Mouse (Mus musculus): ENCODE measurements at regions not wholly inside any gene's neighbourhood (a gene's known extent, or its start where the extent isn't known, plus 50 kb on each side); places are given as distances from the start of the nearest gene placed in this dataset.

GRCm38 (mm10) chr8:86164818-86165217, 324.1 kb downstream of the Phkb start:
- no peak for TF ChIP-seq CTCF (conservative IDR thresholded peaks at IDR 0.05; ENCODE audit: low read length)
- no peak for TF ChIP-seq NANOG (IDR thresholded peaks at IDR 0.05; ENCODE audit: borderline replicate concordance, low read length)
- no peak for TF ChIP-seq POU5F1 (IDR thresholded peaks at IDR 0.05; ENCODE audit: borderline replicate concordance, low read length)
- Histone ChIP-seq H3K36me3 (ENCODE audit: insufficient read depth, low read length) (no peaks in the 10 kb centered on the region), H3K4me1 (replicated peaks; ENCODE audit: low read depth, low read length) (no peaks in the 10 kb centered on the region), H3K4me3 (replicated peaks; ENCODE audit: low read length) (no peak overlapping the region), H3K27me3 (ENCODE audit: insufficient read depth, low read length) (no peaks in the 10 kb centered on the region), H3K9me3 (ENCODE audit: low read length) (no peaks in the 10 kb centered on the region)

GRCm38 (mm10) chr8:86159074-86159783, 318.5 kb downstream of the Phkb start:
- no peak overlapping the region for H3K4me3 ChIP-seq (replicated peaks; ENCODE audit: low read length)
- no peaks in the 10 kb centered on the region for H3K36me3 ChIP-seq (ENCODE audit: insufficient read depth, low read length)
- H3K4me1 ChIP-seq (replicated peaks; ENCODE audit: low read depth, low read length) = no peaks in the 10 kb centered on the region
- TF ChIP-seq NANOG (IDR thresholded peaks at IDR 0.05; ENCODE audit: borderline replicate concordance, low read length) (no peak), POU5F1 (IDR thresholded peaks at IDR 0.05; ENCODE audit: borderline replicate concordance, low read length) (no peak), CTCF (conservative IDR thresholded peaks at IDR 0.05; ENCODE audit: low read length) (no peak)
- no peaks in the 10 kb centered on the region for H3K9me3 ChIP-seq (ENCODE audit: low read length)
- no peaks in the 10 kb centered on the region for H3K27me3 ChIP-seq (ENCODE audit: insufficient read depth, low read length)

GRCm38 (mm10) chr8:86147586-86147985, 306.8 kb downstream of the Phkb start:
- H3K4me1 ChIP-seq (replicated peaks; ENCODE audit: low read depth, low read length) = no peaks in the 10 kb centered on the region
- H3K36me3 ChIP-seq (ENCODE audit: insufficient read depth, low read length) = no peaks in the 10 kb centered on the region
- H3K4me3 ChIP-seq (replicated peaks; ENCODE audit: low read length) = no peak overlapping the region
- H3K27me3 ChIP-seq (ENCODE audit: insufficient read depth, low read length) = no peaks in the 10 kb centered on the region
- no peaks in the 10 kb centered on the region for H3K9me3 ChIP-seq (ENCODE audit: low read length)
- TF ChIP-seq CTCF (conservative IDR thresholded peaks at IDR 0.05; ENCODE audit: low read length) (no peak), POU5F1 (IDR thresholded peaks at IDR 0.05; ENCODE audit: borderline replicate concordance, low read length) (no peak), NANOG (IDR thresholded peaks at IDR 0.05; ENCODE audit: borderline replicate concordance, low read length) (no peak)

- Histone ChIP-seq H3K4me1 (replicated peaks; ENCODE audit: low read depth, low read length) (no peaks in the 10 kb centered on the region), H3K4me3 (replicated peaks; ENCODE audit: low read length) (no peak overlapping the region), H3K36me3 (ENCODE audit: insufficient read depth, low read length) (no peaks in the 10 kb centered on the region), H3K9me3 (ENCODE audit: low read length) (no peaks in the 10 kb centered on the region), H3K27me3 (ENCODE audit: insufficient read depth, low read length) (no peaks in the 10 kb centered on the region)
- no peak for TF ChIP-seq POU5F1 (IDR thresholded peaks at IDR 0.05; ENCODE audit: borderline replicate concordance, low read length)
- TF ChIP-seq NANOG (IDR thresholded peaks at IDR 0.05; ENCODE audit: borderline replicate concordance, low read length) = no peak
- no peak for TF ChIP-seq CTCF (conservative IDR thresholded peaks at IDR 0.05; ENCODE audit: low read length)
Observed at GRCm38 (mm10) chr8:86125244-86125643, 284.5 kb downstream of the Phkb start.

- Histone ChIP-seq H3K9me3 (ENCODE audit: low read length) (no peaks in the 10 kb centered on the region), H3K4me1 (replicated peaks; ENCODE audit: low read depth, low read length) (no peaks in the 10 kb centered on the region), H3K36me3 (ENCODE audit: insufficient read depth, low read length) (no peaks in the 10 kb centered on the region), H3K27me3 (ENCODE audit: insufficient read depth, low read length) (no peaks in the 10 kb centered on the region), H3K4me3 (replicated peaks; ENCODE audit: low read length) (no peak overlapping the region)
- TF ChIP-seq POU5F1 (IDR thresholded peaks at IDR 0.05; ENCODE audit: borderline replicate concordance, low read length) (no peak), NANOG (IDR thresholded peaks at IDR 0.05; ENCODE audit: borderline replicate concordance, low read length) (no peak), CTCF (conservative IDR thresholded peaks at IDR 0.05; ENCODE audit: low read length) (no peak)
Observed at GRCm38 (mm10) chr8:86124655-86125054, 283.9 kb downstream of the Phkb start.

All from E14TG2a.4 (cell line).